Mouse (Mus musculus) testis, adult 10 weeks (tissue): Measurements from ENCODE around the gene Tbc1d24. TPM values are rescaled to one million over a fixed set of nuclear protein-coding genes. Genes with fewer than 3 reads are reported as not detected.

ENCODE experiments used
- polyA plus RNA-seq: library from polyadenylated mRNA; stranded (reverse); fragments of 350-450 nt; fragmentation: Illumina TruSeq; extraction: RNeasy Lipid Tissue Mini Kit (QIAGEN cat#74804); gene quantifications from one replicate; pipeline ENCODE4 v1.2.3, GENCODE M21; 2014; ENCODE audit warnings: low read depth, low replicate concordance

Gene Tbc1d24
- 3.0 TPM for polyA plus RNA-seq

GRCm38 (mm10) chr17:24205284-24205888 lies at the start of gene Tbc1d24:
Gene Tbc1d24 (minus strand): TSS chr17:24205562.

GRCm38 (mm10) chr17:24251320-24252069 lies 46.1 kb upstream of the Tbc1d24 start, which contains the start of gene Ccnf:
Gene Ccnf (minus strand): TSS chr17:24251484.

GRCm38 (mm10) chr17:24220435-24221411 lies 15.4 kb upstream of the Tbc1d24 start, which contains the start of gene Tedc2:
Gene Tedc2 (minus strand): TSS chr17:24220851.

GRCm38 (mm10) chr17:24209043-24209915 lies 3.9 kb upstream of the Tbc1d24 start, which contains the start of gene Ntn3:
Gene Ntn3 (minus strand): TSS chr17:24209531.

GRCm38 (mm10) chr17:24169317-24170065 lies 35.9 kb downstream of the Tbc1d24 start, which contains the start of gene Atp6v0c:
Gene Atp6v0c (minus strand): TSS chr17:24169702.

GRCm38 (mm10) chr17:24163176-24163962 lies 42.0 kb downstream of the Tbc1d24 start, which contains the start of gene Amdhd2:
Gene Amdhd2 (minus strand): TSS chr17:24163766.

GRCm38 (mm10) chr17:24150824-24151223 lies 54.5 kb downstream of the Tbc1d24 start, which contains the start of gene Pdpk1:
Gene Pdpk1 (minus strand): TSS chr17:24150924.

Other genes starting within 250 kb of the Tbc1d24 start
- not detected for gene Prss30, start 225.0 kb downstream of the Tbc1d24 start, polyA plus RNA-seq
- gene Prss22, start 207.5 kb downstream of the Tbc1d24 start, polyA plus RNA-seq = not detected
- not detected for gene Prss27, start 167.4 kb downstream of the Tbc1d24 start, polyA plus RNA-seq
- 19.6 TPM for gene Kctd5, start 132.1 kb downstream of the Tbc1d24 start, polyA plus RNA-seq
- 282 TPM for gene Pdpk1, start 54.6 kb downstream of the Tbc1d24 start, polyA plus RNA-seq
- 1.1 TPM for gene Amdhd2, start 41.8 kb downstream of the Tbc1d24 start, polyA plus RNA-seq
- 19.8 TPM for gene Atp6v0c, start 35.9 kb downstream of the Tbc1d24 start, polyA plus RNA-seq
- gene Ntn3, start 4.0 kb upstream of the Tbc1d24 start, polyA plus RNA-seq = 0.06 TPM
- 1.2 TPM for gene Tedc2, start 15.3 kb upstream of the Tbc1d24 start, polyA plus RNA-seq
- gene Ccnf, start 45.9 kb upstream of the Tbc1d24 start, polyA plus RNA-seq = 5.3 TPM
- gene Abca17, start 145.5 kb upstream of the Tbc1d24 start, polyA plus RNA-seq = 47.2 TPM
- gene Abca3, start 146.4 kb upstream of the Tbc1d24 start, polyA plus RNA-seq = 0.95 TPM
- 56.3 TPM for gene Rnps1, start 209.0 kb upstream of the Tbc1d24 start, polyA plus RNA-seq
- gene Eci1, start 221.1 kb upstream of the Tbc1d24 start, polyA plus RNA-seq = 2.9 TPM
- 0.62 TPM for gene Dnase1l2, start 237.5 kb upstream of the Tbc1d24 start, polyA plus RNA-seq